Mouse (Mus musculus) fat pad, adult 2 months (tissue): ENCODE data around the gene Zfp689.
A peak's percentile ranks its signal among the peaks of the same experiment; 100 is the strongest.
"Not testable (repeated sequence)": the region's sequence is repeated elsewhere in the genome, so short reads cannot be mapped to it uniquely, and the experiment has no call there.

Source experiments
- DNase-seq: peaks from one replicate; pipeline ENCODE4 v3.0.0-alpha.2; 2011; ENCODE audit warnings: low read depth, low spot score; ENCODE audit errors: extremely low read depth

Gene Zfp689

DNA sequence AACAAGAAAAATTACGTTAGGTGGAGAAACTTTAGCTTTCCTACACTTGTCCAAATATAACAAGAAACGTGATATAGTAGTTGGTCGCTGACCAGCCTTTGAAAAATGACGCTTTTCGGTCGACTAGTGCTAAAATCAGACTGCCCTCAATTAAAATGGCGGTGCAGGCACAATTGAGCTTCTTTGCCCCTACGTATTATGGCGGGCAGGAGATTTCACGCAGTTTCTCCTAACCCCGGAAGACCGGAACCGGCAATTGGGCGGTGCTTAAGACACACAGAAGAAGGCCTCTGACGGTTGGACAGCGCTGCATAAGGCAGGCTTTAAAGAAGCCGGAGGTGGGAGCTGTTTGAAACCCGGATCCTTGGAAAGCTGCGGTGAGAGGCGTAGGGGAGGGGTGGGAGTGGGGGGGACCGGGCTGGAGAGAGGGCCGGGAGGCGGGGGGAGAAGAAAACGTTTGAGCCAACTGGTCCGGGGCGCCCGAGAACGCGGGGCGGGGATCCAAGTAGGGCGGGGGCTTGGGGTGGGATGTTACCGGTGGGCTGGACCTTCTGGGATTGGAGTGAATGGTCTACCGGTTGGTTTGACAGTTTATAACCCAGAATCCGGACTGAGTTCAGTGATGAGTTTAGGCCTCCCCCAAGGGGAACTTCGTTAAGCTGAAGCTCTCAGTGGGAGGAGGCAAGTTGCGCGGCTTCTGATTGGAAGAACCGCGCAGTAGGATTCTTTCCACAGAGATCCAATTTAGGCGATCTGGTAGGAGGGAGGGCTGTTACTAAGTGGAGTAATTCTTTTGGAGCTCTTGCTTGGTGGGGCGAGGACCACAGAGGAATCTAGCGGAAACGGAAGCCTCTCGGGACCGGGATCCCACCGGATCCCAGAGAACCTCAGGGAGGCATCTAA is 22.0 kb upstream of the Zfp689 start:
- peak; percentile 89 for DNase-seq

GRCm38 (mm10) chr7:127470011-127470715 is 21.2 kb upstream of the Zfp689 start:
- DNase-seq = no peak

DNA sequence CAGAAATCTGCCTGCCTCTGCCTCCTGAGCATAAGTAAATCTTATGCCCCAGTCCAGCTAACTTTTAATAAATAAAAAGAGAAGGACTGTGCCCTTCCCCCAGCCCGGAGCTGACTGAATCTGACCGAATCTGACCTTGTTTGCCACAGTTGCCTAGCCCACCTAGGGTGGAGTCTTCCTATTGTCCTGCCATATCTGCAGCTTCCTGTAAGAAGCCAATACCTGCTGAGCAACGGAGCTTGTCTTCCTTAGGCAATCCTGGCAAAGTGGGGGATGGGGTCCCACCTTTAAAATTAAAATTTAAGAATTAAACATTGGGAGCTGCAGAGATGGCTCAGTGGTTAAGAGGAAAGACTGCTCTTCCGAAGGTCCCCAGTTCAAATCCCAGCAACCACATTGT is 17.6 kb upstream of the Zfp689 start:
- DNase-seq = no peak

DNA sequence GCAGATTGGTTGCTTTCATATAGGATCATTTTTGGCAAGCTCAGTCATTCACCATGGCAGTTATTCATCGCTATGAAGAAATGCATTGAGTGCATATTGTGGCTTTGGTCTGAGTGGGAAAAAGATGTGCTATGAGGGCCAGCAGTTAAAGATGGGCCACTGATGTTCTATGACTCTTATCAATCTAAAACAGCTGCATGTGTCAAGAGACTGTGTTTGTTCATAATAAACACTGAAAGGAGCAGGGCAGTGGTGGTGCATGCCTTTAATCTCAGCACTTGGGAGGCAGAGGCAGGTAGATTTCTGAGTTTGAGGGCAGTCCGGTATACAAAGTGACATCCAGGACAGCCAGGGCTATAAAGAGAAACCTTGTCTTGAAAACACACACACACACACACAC is 16.7 kb upstream of the Zfp689 start:
- not testable (repeated sequence) for DNase-seq

- DNase-seq = no peak
Measured at GRCm38 (mm10) chr7:127465191-127465590, 16.2 kb upstream of the Zfp689 start.

GRCm38 (mm10) chr7:127459311-127459710 is 10.4 kb upstream of the Zfp689 start, which contains the start of gene Prr14:
Gene Prr14, plus strand, starts transcription at chr7:127459611.
- DNase-seq = not testable (repeated sequence)

DNA sequence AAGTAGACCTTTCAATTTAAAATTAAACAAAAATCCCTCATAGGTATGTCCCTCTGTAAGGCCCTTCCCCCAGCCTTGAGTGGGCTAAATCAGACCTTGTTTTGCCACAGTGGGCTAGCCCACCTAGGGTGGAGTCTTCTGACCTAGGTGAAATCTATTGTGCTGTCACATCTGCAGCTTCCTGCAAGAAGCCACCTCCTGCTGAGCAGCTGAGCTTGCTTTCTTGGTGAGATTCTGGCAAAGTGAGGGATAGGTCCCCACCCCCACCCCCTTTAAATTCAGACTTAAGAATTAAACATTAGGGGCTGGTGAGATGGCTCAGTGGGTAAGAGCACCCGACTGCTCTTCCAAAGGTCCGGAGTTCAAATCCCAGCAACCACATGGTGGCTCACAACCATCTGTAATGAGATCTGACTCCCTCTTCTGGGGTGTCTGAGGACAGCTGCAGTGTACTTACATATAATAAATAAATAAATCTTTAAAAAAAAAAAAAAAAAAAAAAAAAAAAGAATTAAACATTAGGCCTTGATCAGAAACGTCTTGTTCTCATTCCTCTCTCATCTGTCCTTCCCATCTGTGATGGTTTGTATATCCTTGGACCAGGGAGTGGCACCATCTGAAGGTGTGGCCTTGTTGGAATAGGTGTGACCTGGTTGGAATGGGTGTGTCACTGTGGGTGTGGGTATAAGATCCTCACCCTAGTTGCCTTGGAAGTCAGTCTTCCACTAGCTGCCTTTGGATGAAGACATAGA is 9.6 kb upstream of the Zfp689 start:
- DNase-seq = not testable (repeated sequence)

- no peak for DNase-seq
Measured at GRCm38 (mm10) chr7:127454905-127455304, 5.9 kb upstream of the Zfp689 start.

DNA sequence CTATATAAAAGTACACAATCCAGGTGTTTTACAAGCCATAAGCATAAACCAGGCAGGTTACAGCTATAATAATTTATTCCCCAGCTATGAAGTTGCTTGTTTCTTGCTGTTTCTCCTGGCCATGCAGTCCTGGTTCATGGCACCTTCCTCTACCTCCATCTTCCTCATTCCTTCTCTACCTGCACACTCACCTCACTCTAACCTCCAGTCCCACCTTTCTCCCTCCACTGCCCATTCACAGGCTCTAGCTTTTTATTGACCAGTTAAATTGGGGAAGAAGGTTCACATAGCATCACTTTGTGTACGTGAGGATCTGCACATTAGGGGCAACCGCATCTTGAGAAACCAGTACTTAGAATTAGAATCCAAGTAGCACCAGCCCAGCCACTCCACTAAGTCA is 4.1 kb upstream of the Zfp689 start:
- DNase-seq = no peak

DNA sequence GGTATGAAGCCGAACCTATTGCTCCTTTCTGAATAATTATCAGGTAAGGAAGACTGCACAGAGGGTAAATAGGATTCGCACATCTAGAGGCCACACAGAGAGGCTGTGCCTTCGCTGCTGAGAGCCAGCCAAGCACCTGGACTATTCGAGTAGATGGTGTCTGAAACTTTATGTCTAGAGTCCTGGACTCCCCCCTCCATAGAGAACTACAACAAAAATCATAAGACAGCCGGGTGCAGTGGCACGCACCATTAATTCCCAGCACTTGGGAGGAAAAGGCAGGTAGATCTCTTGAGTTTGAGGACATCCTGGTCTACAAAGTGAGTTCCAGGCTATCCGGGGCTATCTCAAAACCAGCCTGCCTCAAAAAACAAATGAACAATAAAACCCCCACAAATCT is 1.0 kb upstream of the Zfp689 start:
- DNase-seq = no peak

GRCm38 (mm10) chr7:127443976-127444375 is 5.0 kb downstream of the Zfp689 start:
- no peak for DNase-seq

DNA sequence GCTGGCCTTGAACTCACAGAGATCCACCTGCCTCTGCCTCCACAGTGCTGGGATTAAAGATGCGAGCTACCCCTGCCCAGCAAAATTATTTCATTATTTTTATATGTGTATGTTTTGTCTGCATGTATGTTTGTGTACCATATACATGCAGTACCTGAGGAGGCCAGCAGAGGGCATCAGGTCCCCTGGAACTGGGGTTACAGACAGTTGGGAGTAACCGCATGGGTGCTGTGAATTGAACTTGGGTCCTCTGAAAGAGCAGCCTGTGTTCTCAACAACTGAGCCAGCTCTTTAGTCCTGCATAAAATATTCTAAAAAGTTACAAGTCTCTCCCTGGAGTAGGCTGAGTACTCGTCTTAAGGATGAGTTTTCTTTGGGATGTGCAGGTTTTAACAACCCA is 11.2 kb downstream of the Zfp689 start:
- no peak for DNase-seq

DNA sequence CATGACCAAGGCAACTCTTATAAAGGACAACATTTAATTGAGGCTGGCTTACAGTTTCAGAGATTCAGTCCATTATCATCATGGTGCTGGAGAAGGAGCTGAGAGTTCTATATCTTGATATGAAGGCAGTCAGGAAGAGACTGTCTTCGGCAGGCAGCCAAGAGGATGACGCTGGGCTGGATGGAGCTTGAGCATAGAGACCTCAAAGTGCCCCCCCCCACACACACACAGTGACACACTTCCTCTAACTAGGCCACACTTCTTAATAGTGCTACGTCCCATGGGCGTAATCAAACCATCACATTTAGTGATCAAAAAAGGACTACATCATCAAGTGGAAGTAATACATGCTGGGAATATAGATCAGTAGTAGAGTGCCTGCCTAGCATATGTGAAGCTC is 13.8 kb downstream of the Zfp689 start:
- no peak for DNase-seq

GRCm38 (mm10) chr7:127426354-127426753 is 22.6 kb downstream of the Zfp689 start:
- DNase-seq = no peak

DNA sequence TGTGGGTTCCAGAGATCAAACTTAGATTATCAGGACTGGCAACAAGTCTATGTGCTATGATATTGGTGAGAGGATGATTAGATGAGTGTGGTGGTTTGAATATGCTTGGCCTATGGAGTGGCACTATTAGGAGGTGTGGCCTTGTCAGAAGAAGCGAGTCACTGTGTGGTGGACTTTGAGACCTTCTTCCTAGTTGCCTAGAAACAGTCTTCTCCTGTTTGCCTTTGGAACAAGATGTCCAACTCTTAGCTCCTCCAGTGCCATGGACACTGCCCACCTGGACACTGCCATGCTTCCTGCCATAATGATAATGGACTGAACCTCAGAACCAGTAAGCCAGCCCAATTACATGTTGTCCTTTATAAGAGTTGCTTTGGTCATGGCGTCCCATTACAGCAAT is 23.0 kb downstream of the Zfp689 start:
- DNase-seq = no peak

- DNase-seq = no peak
Measured at GRCm38 (mm10) chr7:127425291-127425690, 23.7 kb downstream of the Zfp689 start.

- no peak for DNase-seq
Measured at GRCm38 (mm10) chr7:127422247-127422646, 26.7 kb downstream of the Zfp689 start.

- DNase-seq = peak; percentile 7
Measured at GRCm38 (mm10) chr7:127421388-127422191, 27.4 kb downstream of the Zfp689 start, which contains the start of gene Zfp688. Gene Zfp688, minus strand, starts transcription at chr7:127422068.

DNA sequence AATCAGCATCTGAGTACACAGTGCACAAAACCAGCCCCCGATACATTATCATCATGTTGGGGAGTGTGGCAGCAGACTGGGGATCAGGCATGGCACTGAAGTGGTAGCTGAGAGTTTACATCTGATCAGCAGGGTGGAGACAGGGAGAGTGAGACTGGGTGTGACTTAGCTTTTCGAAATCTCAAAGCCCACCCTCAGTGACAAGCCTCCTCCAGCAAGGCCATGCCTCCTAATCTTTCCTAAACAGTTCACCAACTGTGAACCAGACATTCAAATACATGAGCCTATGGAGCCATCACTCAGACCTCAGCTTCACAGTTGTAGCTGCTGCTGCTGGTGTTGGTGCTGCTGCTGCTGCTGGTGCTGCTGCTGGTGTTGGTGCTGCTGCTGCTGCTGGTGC is 37.5 kb downstream of the Zfp689 start:
- no peak for DNase-seq
